ENCODE assay signal across 25 mouse cellular contexts in genomic region chr1:184173739-184174138, GRCm38 (mm10).
DNase-seq lines count a peak whose midpoint lies in the region; ATAC-seq and TF ChIP-seq lines count a peak whose summit lies in the region.
"Had no signal": no experiment of that assay in that cellular context is flagged by ENCODE, and none has a peak within 500 bp of the region (broad histone marks: within the 10 kb centered on the region; RNA-seq: fewer than 3 reads in every experiment).

No protein-coding gene starts in this region.

- H3K36me3 ChIP-seq in heart, embryonic 10.5 days, result no peaks in the 10 kb centered on the region
- H3K36me3 ChIP-seq in heart, postnatal 0 days (replicated peaks; ENCODE audit: control insufficient read depth, insufficient read depth, low read length), result no peaks in the 10 kb centered on the region
- no peaks in the 10 kb centered on the region for H3K36me3 ChIP-seq in megakaryocyte, embryonic 14.5 days (replicated peaks; ENCODE audit: low read length)
- H3K36me3 ChIP-seq: embryonic facial prominence, embryonic 12.5 days; G1E; midbrain, embryonic 13.5 days; neural tube, embryonic 12.5 days had no signal

- no peaks in the 10 kb centered on the region for H3K27me3 ChIP-seq in heart, embryonic 10.5 days (ENCODE audit: insufficient read depth, poor library complexity, severe bottlenecking)
- H3K27me3 ChIP-seq in heart, postnatal 0 days (ENCODE audit: control insufficient read depth, insufficient read depth, low read length), result no peaks in the 10 kb centered on the region
- H3K27me3 ChIP-seq in megakaryocyte, embryonic 14.5 days (replicated peaks), result peaks cover 8% of the 10 kb centered on the region
- H3K27me3 ChIP-seq: CH12.LX; embryonic facial prominence, embryonic 12.5 days; midbrain, embryonic 13.5 days; neural tube, embryonic 12.5 days; Patski had no signal

- no peak for DNase-seq in heart, embryonic 10.5 days (ENCODE audit: low spot score)
- no peak for DNase-seq in heart, adult 8-10 months (ENCODE audit: low spot score)
- no peak for DNase-seq in heart, postnatal 0 days (ENCODE audit: low spot score)
- no peak for DNase-seq in heart, postnatal 36 days
- peak; percentile 28 to 30 for DNase-seq in B cell, adult 2 months
- DNase-seq in embryo, embryonic 9.5 days (ENCODE audit: extremely low spot score), result no peak
- DNase-seq in left cerebral cortex, postnatal 4 days, result no peak
- DNase-seq: cerebellum, adult 11 months; cerebellum, adult 9-11 months; forebrain, postnatal 0 days; gastrocnemius, postnatal 14 days; kidney, adult 9 months; kidney, postnatal 14 days; right cerebral cortex, postnatal 4 days had no signal

- no peak overlapping the region for H3K9ac ChIP-seq in heart, postnatal 0 days (replicated peaks; ENCODE audit: low read depth, low read length)
- H3K9ac ChIP-seq: embryonic facial prominence, embryonic 12.5 days; forebrain, postnatal 0 days; midbrain, embryonic 13.5 days; neural tube, embryonic 12.5 days had no signal

- no peak for TF ChIP-seq CTCF in heart, postnatal 0 days (IDR thresholded peaks at IDR 0.05; ENCODE audit: low read depth)

- H3K9me3 ChIP-seq in heart, embryonic 10.5 days, result no peaks in the 10 kb centered on the region
- H3K9me3 ChIP-seq in heart, postnatal 0 days (replicated peaks; ENCODE audit: control insufficient read depth, low read length), result no peaks in the 10 kb centered on the region
- H3K9me3 ChIP-seq in megakaryocyte, embryonic 14.5 days, result no peaks in the 10 kb centered on the region
- H3K9me3 ChIP-seq: embryonic facial prominence, embryonic 12.5 days; midbrain, embryonic 13.5 days; neural tube, embryonic 12.5 days had no signal

- 73% methylated on average over 6 of the region's 6 CpGs for WGBS in heart, embryonic 10.5 days
- 79% methylated on average over 6 of the region's 6 CpGs for WGBS in heart, postnatal 0 days

- no peak for TF ChIP-seq EP300 in heart, postnatal 0 days (IDR thresholded peaks at IDR 0.05; ENCODE audit: low read depth)

- no peak overlapping the region for H3K4me2 ChIP-seq in heart, postnatal 0 days (ENCODE audit: low read depth, low read length)
- H3K4me2 ChIP-seq: embryonic facial prominence, embryonic 12.5 days; midbrain, embryonic 13.5 days; neural tube, embryonic 12.5 days had no signal

- H3K4me1 ChIP-seq in heart, embryonic 10.5 days, result peaks cover 32% of the 10 kb centered on the region
- peaks cover 19% of the 10 kb centered on the region for H3K4me1 ChIP-seq in heart, postnatal 0 days (ENCODE audit: control insufficient read depth, insufficient read depth)
- H3K4me1 ChIP-seq in megakaryocyte, embryonic 14.5 days, result peaks cover 19% of the 10 kb centered on the region
- H3K4me1 ChIP-seq: embryonic facial prominence, embryonic 12.5 days; neural tube, embryonic 12.5 days had no signal

- no peak overlapping the region for H3K4me3 ChIP-seq in heart, embryonic 10.5 days
- no peak overlapping the region for H3K4me3 ChIP-seq in heart, postnatal 0 days (ENCODE audit: low read depth, low read length)
- peak overlapping the region; percentile 14 for H3K4me3 ChIP-seq in megakaryocyte, embryonic 14.5 days (replicated peaks)
- H3K4me3 ChIP-seq: embryonic facial prominence, embryonic 12.5 days; midbrain, embryonic 13.5 days; neural tube, embryonic 12.5 days had no signal

- no peak for ATAC-seq in heart, postnatal 0 days (ENCODE audit: insufficient read depth, low read depth)
- ATAC-seq: forebrain, postnatal 0 days; hindbrain, postnatal 0 days; intestine, embryonic 16.5 days; midbrain, embryonic 13.5 days; Patski had no signal

- H3K27ac ChIP-seq in heart, embryonic 10.5 days, result peak overlapping the region; percentile 64; the same call in 1 of the 2 replicates
- H3K27ac ChIP-seq in heart, postnatal 0 days (ENCODE audit: low read depth), result peak overlapping the region; percentile 72
- H3K27ac ChIP-seq: embryonic facial prominence, embryonic 12.5 days; hindbrain, postnatal 0 days; macrophage; midbrain, embryonic 13.5 days; neural tube, embryonic 12.5 days; stomach, postnatal 0 days had no signal

- intact Hi-C loops in heart, postnatal 36 days (cut with DNase I), result loop anchor here (5.0 kb wide), 2 partner anchors 121 to 136 kb away; no protein-coding TSS in a partner anchor
- intact Hi-C loops in left cerebral cortex, postnatal 4 days (cut with DNase I), result no loop called here

Comparison
In these comparisons a context has a peak if more than half of its experiments do, and no peak if none do; other contexts are left out.
1. DNase-seq: peak in B cell, adult 2 months (2 of 2); none in heart, embryonic 10.5 days (single experiment), heart, adult 8-10 months (single experiment), heart, postnatal 0 days (single experiment), heart, postnatal 36 days (0 of 2), embryo, embryonic 9.5 days (single experiment) and left cerebral cortex, postnatal 4 days (single experiment).